Mouse (Mus musculus) heart, embryonic 11.5 days (tissue): Measurements from ENCODE around the gene Cldnd2. TPM values are rescaled to one million over a fixed set of nuclear protein-coding genes. Genes with fewer than 3 reads are reported as not detected.

Experiments
- ATAC-seq: fragments of 200-750 bp; cut with Nextera tagmentation; replicated peaks from 2 replicates; pipeline ENCODE4 v1.8.0; 2017; ENCODE audit warnings: moderate library complexity; ENCODE audit not compliant: insufficient number of reproducible peaks, low FRiP score, low TSS enrichment
- H3K27ac ChIP-seq: fragments of 300-500 bp; sonication (generic); 2 replicates; pipeline ENCODE4 v1.5.1; 2014; ENCODE audit warnings: mild to moderate bottlenecking, low read depth, low read length
- H3K27me3 ChIP-seq: fragments of 300-500 bp; sonication (generic); 2 replicates; pipeline ENCODE4 v1.6.1; 2014; ENCODE audit warnings: mild to moderate bottlenecking, low read length, mixed read lengths; ENCODE audit not compliant: control insufficient read depth, insufficient read depth
- H3K36me3 ChIP-seq: fragments of 300-500 bp; sonication (generic); 2 replicates; pipeline ENCODE4 v1.6.1; 2014; ENCODE audit warnings: mild to moderate bottlenecking, low read length, moderate library complexity, mixed read lengths; ENCODE audit not compliant: control insufficient read depth, insufficient read depth
- H3K4me1 ChIP-seq: fragments of 300-500 bp; sonication (generic); 2 replicates; pipeline ENCODE4 v1.6.1; 2014; ENCODE audit warnings: low read length; ENCODE audit not compliant: control insufficient read depth, insufficient read depth
- H3K4me2 ChIP-seq: fragments of 300-500 bp; sonication (generic); 2 replicates; pipeline ENCODE4 v1.6.1; 2014; ENCODE audit warnings: mild to moderate bottlenecking, moderate library complexity
- H3K4me3 ChIP-seq: fragments of 300-500 bp; sonication (generic); 2 replicates; pipeline ENCODE4 v1.5.1; 2014; ENCODE audit warnings: low read depth, low read length
- H3K9ac ChIP-seq: fragments of 300-500 bp; sonication (generic); 2 replicates; pipeline ENCODE4 v1.6.1; 2014; ENCODE audit warnings: mild to moderate bottlenecking, low read depth, low read length, moderate library complexity
- H3K9me3 ChIP-seq: fragments of 300-500 bp; sonication (generic); replicated peaks from 2 replicates; pipeline ENCODE4 v1.6.1; 2016; ENCODE audit warnings: low read length; ENCODE audit not compliant: control insufficient read depth
- WGBS: fragments of 180-500 bp; shearing (Covaris S2); extraction: QIAGEN DNeasy Blood & Tissue Kit; methylation state at CpG from one replicate; pipeline ENCODE4 v1.1.7; 2014; ENCODE audit not compliant: insufficient replicate concordance; 5-methylcytosine and 5-hydroxymethylcytosine counted together
- microRNA-seq: library from miRNA; unstranded; fragments of <30 nt; microRNA quantifications from one replicate; pipeline ENCODE4, GENCODE M21; 2016; ENCODE audit warnings: borderline number of aligned reads
- polyA plus RNA-seq: library from polyadenylated mRNA; unstranded; fragments of >200 nt; fragmentation: Nextera tagmentation; extraction: Ambion mirVana; gene quantifications from 2 replicates; pipeline ENCODE4 v1.2.1, GENCODE M21; 2014

The Cldnd2 gene
- polyA plus RNA-seq, 1 experiment from 2014 or later, result not detected

GRCm38 (mm10) chr7:43490182-43490584 is 49.6 kb downstream of the Cldnd2 start:
- Histone ChIP-seq H3K4me2 (peak overlapping the region; percentile 69), H3K4me3 (peak overlapping the region; percentile 45), H3K36me3 (no peaks in the 10 kb centered on the region), H3K27me3 (peaks cover 51% of the 10 kb centered on the region), H3K4me1 (no peaks in the 10 kb centered on the region; the same call in 1 of the 2 replicates), H3K27ac (no peak overlapping the region), H3K9ac (no peak overlapping the region), H3K9me3 (no peaks in the 10 kb centered on the region)
- WGBS, result 2% methylated on average over 9 of the region's 13 CpGs
- ATAC-seq, result no peak

GRCm38 (mm10) chr7:43490861-43491260 is 50.3 kb downstream of the Cldnd2 start:
- no peak overlapping the region for H3K27ac ChIP-seq
- ATAC-seq, result no peak
- H3K36me3 ChIP-seq, result no peaks in the 10 kb centered on the region
- no peak overlapping the region for H3K9ac ChIP-seq
- WGBS, result 48% methylated on average over 9 of the region's 9 CpGs
- H3K27me3 ChIP-seq, result peaks cover 55% of the 10 kb centered on the region
- H3K4me3 ChIP-seq, result no peak overlapping the region
- no peaks in the 10 kb centered on the region for H3K9me3 ChIP-seq
- no peak overlapping the region for H3K4me2 ChIP-seq
- no peaks in the 10 kb centered on the region; the same call in 1 of the 2 replicates for H3K4me1 ChIP-seq

Small RNA genes lying within 50 kb of the gene (microRNA-seq; reads per million reads assigned to microRNA genes)
- 2.1 reads per million, percentile 26 among the genes with 10 or more reads in this experiment for gene Mir7051

Other genes with a start within 250 kb of the Cldnd2 start
- gene Zfp715, start 127.5 kb upstream of the Cldnd2 start, polyA plus RNA-seq, result 11.6 and 12.1 TPM in 2 replicates
- 0.54 TPM in 1 of 2 replicates, not detected in the other for gene Siglecf, start 89.4 kb upstream of the Cldnd2 start, polyA plus RNA-seq
- gene Siglecg, start 32.6 kb upstream of the Cldnd2 start, polyA plus RNA-seq, result 0.24 TPM in 1 of 2 replicates, not detected in the other
- gene Lim2, start 13.1 kb upstream of the Cldnd2 start, polyA plus RNA-seq, result not detected in 2 replicates
- 0.82 TPM in 1 of 2 replicates, not detected in the other for gene Nkg7, start 3.7 kb upstream of the Cldnd2 start, polyA plus RNA-seq
- 538 and 556 TPM in 2 replicates for gene Etfb, start 3.3 kb downstream of the Cldnd2 start, polyA plus RNA-seq
- not detected in 2 replicates for gene Gm45233, start 3.3 kb downstream of the Cldnd2 start, polyA plus RNA-seq
- gene Vsig10l, start 22.4 kb downstream of the Cldnd2 start, polyA plus RNA-seq, result 0.99 and 1.9 TPM in 2 replicates
- gene Iglon5, start 49.3 kb downstream of the Cldnd2 start, polyA plus RNA-seq, result 0.10 and 0.11 TPM in 2 replicates
- gene 4931406B18Rik, start 65.2 kb downstream of the Cldnd2 start, polyA plus RNA-seq, result not detected in 2 replicates
- 0.44 and 0.79 TPM in 2 replicates for gene Cd33, start 103.6 kb downstream of the Cldnd2 start, polyA plus RNA-seq
- gene Zfp658, start 121.5 kb downstream of the Cldnd2 start, polyA plus RNA-seq, result 1.2 and 1.9 TPM in 2 replicates
- 8.0 TPM in 2 replicates for gene Zfp719, start 138.8 kb downstream of the Cldnd2 start, polyA plus RNA-seq
- gene Zfp819, start 166.4 kb downstream of the Cldnd2 start, polyA plus RNA-seq, result 0.21 TPM in 1 of 2 replicates, not detected in the other
- not detected in 2 replicates for gene Ceacam18, start 193.9 kb downstream of the Cldnd2 start, polyA plus RNA-seq
- 0.23 and 0.37 TPM in 2 replicates for gene Siglece, start 219.4 kb downstream of the Cldnd2 start, polyA plus RNA-seq
- 4.2 and 5.1 TPM in 2 replicates for gene Ctu1, start 231.2 kb downstream of the Cldnd2 start, polyA plus RNA-seq
- not detected in 2 replicates for gene Klk14, start 249.6 kb downstream of the Cldnd2 start, polyA plus RNA-seq